Mouse (Mus musculus): ENCODE data around the gene Ccrl2.

DNA sequence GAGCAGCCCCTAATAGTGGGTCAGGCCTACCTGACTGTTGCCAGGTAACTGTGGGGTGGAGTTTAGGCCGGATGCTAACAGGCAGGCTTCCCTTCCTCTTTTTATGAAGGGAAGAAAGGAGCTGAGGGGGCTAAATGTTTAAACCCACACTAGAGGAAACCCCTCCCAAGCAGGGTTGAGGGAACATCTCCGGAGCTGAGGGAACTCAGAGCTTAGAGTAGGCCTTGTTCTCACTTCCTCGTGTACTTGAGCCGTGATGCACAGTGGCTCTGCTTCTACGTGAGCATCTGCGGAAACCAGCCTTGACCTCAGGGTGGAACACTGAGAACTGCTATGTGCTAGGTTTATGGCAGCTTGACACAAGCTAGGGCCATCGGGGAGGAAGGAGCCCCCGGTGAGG is 23.5 kb upstream of the Ccrl2 start:
- no peak for TF ChIP-seq CTCF (IDR thresholded peaks at IDR 0.05; ENCODE audit: low read depth, low read length)
- no peak for TF ChIP-seq POLR2A (IDR thresholded peaks at IDR 0.05; ENCODE audit: insufficient read depth, low read length)
- no peak for TF ChIP-seq EP300 (IDR thresholded peaks at IDR 0.05; ENCODE audit: insufficient read depth, low read depth, low read length)

Data from ES-Bruce4 (cell line).